Mouse (Mus musculus): ENCODE measurements around the gene Gm20388. TPM values are rescaled to one million over a fixed set of nuclear protein-coding genes. Genes with fewer than 3 reads are reported as not detected.
A peak's percentile ranks its signal among the peaks of the same experiment; 100 is the strongest.

Gm20388 gene
- polyA plus RNA-seq, 1 experiment: 49.7 TPM

GRCm38 (mm10) chr8:123381711-123382110, 3471.1 kb downstream of the Gm20388 start:
- DNase-seq: no peak
- Histone ChIP-seq H3K4me1 (ENCODE audit: control insufficient read depth, insufficient read depth, low read length) (no peaks in the 10 kb centered on the region), H3K4me3 (ENCODE audit: insufficient read depth, low read depth, low read length) (no peak overlapping the region), H3K27ac (ENCODE audit: insufficient read depth, low read depth, low read length) (no peak overlapping the region), H3K36me3 (ENCODE audit: control insufficient read depth, insufficient read depth, low read length) (peaks cover 4% of the 10 kb centered on the region), H3K27me3 (replicated peaks; ENCODE audit: control insufficient read depth, insufficient read depth, low read length) (no peaks in the 10 kb centered on the region)
- 89% methylated on average over 4 of the region's 4 CpGs for whole genome bisulfite sequencing
- TF ChIP-seq POLR2A (IDR thresholded peaks at IDR 0.05; ENCODE audit: low read depth, low read length): no peak
- no peak for TF ChIP-seq CTCF (conservative IDR thresholded peaks at IDR 0.05; ENCODE audit: insufficient read depth, insufficient read length, low read depth, low read length)

DNA sequence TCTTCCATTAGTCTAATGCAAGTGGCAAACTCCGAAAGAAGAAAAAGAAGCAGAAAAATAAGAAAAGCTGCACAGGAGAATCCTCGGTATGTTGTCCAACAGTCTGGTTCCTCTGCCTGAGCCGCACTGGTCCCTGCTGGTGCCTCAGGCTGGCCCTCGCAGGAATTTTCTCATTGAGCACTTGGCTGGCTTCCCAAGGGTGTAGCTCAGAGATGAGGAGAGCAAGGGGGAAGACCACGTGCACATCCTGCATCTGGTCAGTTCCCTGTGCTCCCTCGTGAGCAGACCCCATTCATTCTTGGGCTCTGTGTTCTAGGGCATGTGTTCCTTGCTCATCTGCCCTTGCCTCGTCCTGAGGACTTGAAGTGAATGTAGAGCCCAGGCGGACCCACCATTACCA, 3471.9 kb downstream of the Gm20388 start:
- DNase-seq: no peak
- peaks cover 4% of the 10 kb centered on the region for H3K36me3 ChIP-seq (ENCODE audit: control insufficient read depth, insufficient read depth, low read length)
- H3K27ac ChIP-seq (ENCODE audit: insufficient read depth, low read depth, low read length): no peak overlapping the region
- H3K4me1 ChIP-seq (ENCODE audit: control insufficient read depth, insufficient read depth, low read length): no peaks in the 10 kb centered on the region
- no peak overlapping the region for H3K4me3 ChIP-seq (ENCODE audit: insufficient read depth, low read depth, low read length)
- H3K27me3 ChIP-seq (replicated peaks; ENCODE audit: control insufficient read depth, insufficient read depth, low read length): no peaks in the 10 kb centered on the region
- TF ChIP-seq CTCF (conservative IDR thresholded peaks at IDR 0.05; ENCODE audit: insufficient read depth, insufficient read length, low read depth, low read length) (no peak), POLR2A (IDR thresholded peaks at IDR 0.05; ENCODE audit: low read depth, low read length) (no peak)
- WGBS: 76% methylated on average over 8 of the region's 8 CpGs

- Histone ChIP-seq H3K36me3 (ENCODE audit: control insufficient read depth, insufficient read depth, low read length) (peaks cover 4% of the 10 kb centered on the region), H3K27ac (ENCODE audit: insufficient read depth, low read depth, low read length) (no peak overlapping the region)
Observed at GRCm38 (mm10) chr8:123384883-123385540, 3474.4 kb downstream of the Gm20388 start.

DNA sequence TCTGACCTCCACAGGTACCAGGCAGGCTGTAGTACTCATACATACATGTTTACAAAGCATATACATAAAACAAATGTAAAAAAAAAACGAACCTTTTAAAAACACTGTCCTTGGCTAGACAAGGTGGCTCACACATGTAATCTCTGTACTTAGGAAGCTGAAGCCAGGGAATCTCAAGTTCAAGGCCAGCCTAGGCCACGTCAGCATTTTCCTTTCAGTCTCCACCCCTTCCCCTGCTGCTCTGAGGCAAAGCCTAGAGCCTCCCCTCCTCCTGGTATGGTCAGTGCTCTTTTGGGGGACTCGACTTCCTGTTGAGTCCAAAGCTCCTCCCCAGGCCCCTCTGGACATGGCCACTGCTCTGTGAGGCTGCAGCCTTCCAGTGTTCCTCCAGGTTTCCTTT, 3476.4 kb downstream of the Gm20388 start:
- TF ChIP-seq POLR2A (IDR thresholded peaks at IDR 0.05; ENCODE audit: low read depth, low read length): no peak
- TF ChIP-seq CTCF (conservative IDR thresholded peaks at IDR 0.05; ENCODE audit: insufficient read depth, insufficient read length, low read depth, low read length): no peak
- WGBS: 78% methylated on average over 3 of the region's 3 CpGs
- Histone ChIP-seq H3K27ac (ENCODE audit: insufficient read depth, low read depth, low read length) (no peak overlapping the region), H3K36me3 (ENCODE audit: control insufficient read depth, insufficient read depth, low read length) (peaks cover 4% of the 10 kb centered on the region), H3K4me3 (ENCODE audit: insufficient read depth, low read depth, low read length) (no peak overlapping the region), H3K27me3 (replicated peaks; ENCODE audit: control insufficient read depth, insufficient read depth, low read length) (no peaks in the 10 kb centered on the region), H3K4me1 (ENCODE audit: control insufficient read depth, insufficient read depth, low read length) (no peaks in the 10 kb centered on the region)
- DNase-seq: no peak

More at GRCm38 (mm10) chr8:123384883-123385540, 3474.4 kb downstream of the Gm20388 start:
- Histone ChIP-seq H3K4me1 (ENCODE audit: control insufficient read depth, insufficient read depth, low read length) (no peaks in the 10 kb centered on the region), H3K27me3 (replicated peaks; ENCODE audit: control insufficient read depth, insufficient read depth, low read length) (no peaks in the 10 kb centered on the region), H3K4me3 (ENCODE audit: insufficient read depth, low read depth, low read length) (no peak overlapping the region)
- 59% methylated on average over 9 of the region's 9 CpGs for WGBS
- TF ChIP-seq POLR2A (IDR thresholded peaks at IDR 0.05; ENCODE audit: low read depth, low read length): no peak
- TF ChIP-seq CTCF (conservative IDR thresholded peaks at IDR 0.05; ENCODE audit: insufficient read depth, insufficient read length, low read depth, low read length): peak; percentile 55
- DNase-seq: peak; percentile 47

GRCm38 (mm10) chr8:123387801-123388200, 3477.2 kb downstream of the Gm20388 start:
- 84% methylated on average over 8 of the region's 8 CpGs for WGBS
- H3K36me3 ChIP-seq (ENCODE audit: control insufficient read depth, insufficient read depth, low read length): peaks cover 4% of the 10 kb centered on the region
- H3K27ac ChIP-seq (ENCODE audit: insufficient read depth, low read depth, low read length): no peak overlapping the region
- no peak overlapping the region for H3K4me3 ChIP-seq (ENCODE audit: insufficient read depth, low read depth, low read length)
- H3K4me1 ChIP-seq (ENCODE audit: control insufficient read depth, insufficient read depth, low read length): no peaks in the 10 kb centered on the region
- H3K27me3 ChIP-seq (replicated peaks; ENCODE audit: control insufficient read depth, insufficient read depth, low read length): no peaks in the 10 kb centered on the region
- no peak for TF ChIP-seq CTCF (conservative IDR thresholded peaks at IDR 0.05; ENCODE audit: insufficient read depth, insufficient read length, low read depth, low read length)
- no peak for TF ChIP-seq POLR2A (IDR thresholded peaks at IDR 0.05; ENCODE audit: low read depth, low read length)
- DNase-seq: no peak

DNA sequence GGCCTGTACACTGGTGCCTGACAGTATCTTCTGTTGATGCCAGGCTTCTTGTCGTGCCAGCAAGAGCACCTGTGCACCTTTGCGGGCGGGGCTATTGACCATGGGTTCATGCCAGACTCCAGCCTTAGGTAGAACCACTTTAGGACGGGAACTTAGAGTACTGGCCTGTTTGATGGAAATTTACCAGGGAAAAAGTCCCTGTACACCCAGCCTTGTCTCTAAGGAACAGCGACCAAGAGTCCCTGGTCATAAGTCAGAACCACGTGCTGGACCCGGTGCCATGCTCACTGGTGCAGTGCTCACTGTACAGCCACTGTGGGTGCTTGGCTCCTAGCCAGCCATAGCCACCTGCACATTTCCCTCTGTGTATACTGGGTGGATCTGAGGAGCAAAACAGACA, 3478.4 kb downstream of the Gm20388 start:
- peaks cover 2% of the 10 kb centered on the region; the same call in 1 of the 2 replicates for H3K36me3 ChIP-seq (ENCODE audit: control insufficient read depth, insufficient read depth, low read length)
- H3K27me3 ChIP-seq (replicated peaks; ENCODE audit: control insufficient read depth, insufficient read depth, low read length): no peaks in the 10 kb centered on the region
- peak; percentile 74 for DNase-seq
- no peaks in the 10 kb centered on the region for H3K4me1 ChIP-seq (ENCODE audit: control insufficient read depth, insufficient read depth, low read length)
- WGBS: 62% methylated on average over 7 of the region's 7 CpGs
- H3K4me3 ChIP-seq (ENCODE audit: insufficient read depth, low read depth, low read length): no peak overlapping the region
- H3K27ac ChIP-seq (ENCODE audit: insufficient read depth, low read depth, low read length): peak overlapping the region; percentile 37; the same call in 1 of the 2 replicates
- TF ChIP-seq CTCF (conservative IDR thresholded peaks at IDR 0.05; ENCODE audit: insufficient read depth, insufficient read length, low read depth, low read length) (no peak), POLR2A (IDR thresholded peaks at IDR 0.05; ENCODE audit: low read depth, low read length) (no peak)

DNA sequence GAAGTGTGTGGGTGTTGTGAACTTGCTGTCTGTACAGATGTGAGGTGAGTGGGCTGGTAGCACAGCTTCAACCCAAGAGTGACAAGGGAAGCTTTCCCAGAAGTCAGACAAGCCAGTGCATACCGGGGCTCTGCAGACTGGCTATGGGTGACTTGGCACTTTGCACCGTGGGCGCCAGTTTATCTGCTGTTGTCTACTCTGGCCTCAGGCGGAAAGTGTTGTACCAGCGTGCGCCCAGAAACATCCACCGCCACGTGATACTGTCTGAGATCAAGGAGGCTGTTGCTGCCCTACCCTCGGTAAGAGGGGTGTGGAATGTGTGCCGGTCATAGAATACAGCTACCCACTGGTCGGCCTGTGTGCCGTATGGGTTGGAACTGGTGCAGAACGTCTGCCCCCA, 3487.7 kb downstream of the Gm20388 start:
- no peak for DNase-seq
- no peak overlapping the region for H3K27ac ChIP-seq (ENCODE audit: insufficient read depth, low read depth, low read length)
- H3K4me3 ChIP-seq (ENCODE audit: insufficient read depth, low read depth, low read length): no peak overlapping the region
- no peaks in the 10 kb centered on the region for H3K27me3 ChIP-seq (replicated peaks; ENCODE audit: control insufficient read depth, insufficient read depth, low read length)
- WGBS: 92% methylated on average over 13 of the region's 13 CpGs
- H3K36me3 ChIP-seq (ENCODE audit: control insufficient read depth, insufficient read depth, low read length): peaks cover 2% of the 10 kb centered on the region; the same call in 1 of the 2 replicates
- TF ChIP-seq CTCF (conservative IDR thresholded peaks at IDR 0.05; ENCODE audit: insufficient read depth, insufficient read length, low read depth, low read length) (no peak), POLR2A (IDR thresholded peaks at IDR 0.05; ENCODE audit: low read depth, low read length) (no peak)
- H3K4me1 ChIP-seq (ENCODE audit: control insufficient read depth, insufficient read depth, low read length): no peaks in the 10 kb centered on the region

Data from kidney, adult 2 months (tissue).